Mouse (Mus musculus) ovary, postnatal 14 days (tissue): ENCODE data around the gene Psmc6.

Experiments
- DNase-seq: peaks from one replicate; pipeline ENCODE4 v3.0.0; 2022; ENCODE audit warnings: low spot score

Gene Psmc6

DNA sequence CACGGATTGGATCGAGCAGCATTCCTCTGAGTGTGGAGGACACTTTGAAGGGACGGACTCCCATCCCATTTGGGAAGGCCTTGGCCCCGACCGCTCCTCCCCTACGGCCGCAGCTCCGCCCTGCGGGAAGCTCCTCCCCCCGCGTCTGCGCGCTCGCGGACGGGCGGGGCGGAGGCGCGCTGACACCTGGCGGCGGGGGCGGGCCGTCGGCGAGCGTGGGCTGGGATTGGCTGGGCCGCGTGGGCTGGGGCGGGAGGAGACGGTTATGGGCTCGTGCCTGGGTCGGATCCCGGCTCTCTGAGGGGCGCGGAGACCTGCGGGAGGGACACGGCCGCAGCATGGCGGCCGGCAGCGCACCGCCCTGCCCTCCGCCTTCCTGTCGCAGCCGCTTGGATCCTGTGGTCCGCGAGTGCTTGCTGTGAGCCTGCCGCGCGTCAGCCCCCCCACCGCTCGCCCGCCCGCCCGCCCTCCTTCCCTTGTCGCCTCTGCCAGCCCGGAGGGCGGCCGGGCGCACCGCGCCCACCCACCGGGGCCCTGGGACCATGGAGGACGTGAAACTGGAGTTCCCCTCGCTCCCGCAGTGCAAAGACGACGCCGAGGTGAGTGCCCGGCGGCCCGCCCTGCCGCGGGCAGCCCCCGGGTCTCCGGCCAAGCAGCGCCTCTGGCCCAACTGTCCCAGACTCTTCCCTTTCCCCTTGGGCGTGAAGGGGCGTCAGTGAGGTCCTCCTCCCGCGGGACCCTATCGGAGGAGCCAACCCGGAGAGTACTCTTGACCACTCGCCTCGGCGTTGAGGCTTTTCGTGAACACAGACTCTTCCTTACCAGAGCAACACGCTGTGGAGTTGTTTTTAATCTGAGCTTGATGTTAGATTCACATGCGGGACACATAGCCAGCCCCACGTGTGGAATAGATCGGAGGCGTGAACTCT is 21.6 kb downstream of the Psmc6 start, which contains the start of gene Styx:
Styx (plus strand) TSS at position 163 of the 929 bp plus-strand sequence.
- DNase-seq, result peak; percentile 95

DNA sequence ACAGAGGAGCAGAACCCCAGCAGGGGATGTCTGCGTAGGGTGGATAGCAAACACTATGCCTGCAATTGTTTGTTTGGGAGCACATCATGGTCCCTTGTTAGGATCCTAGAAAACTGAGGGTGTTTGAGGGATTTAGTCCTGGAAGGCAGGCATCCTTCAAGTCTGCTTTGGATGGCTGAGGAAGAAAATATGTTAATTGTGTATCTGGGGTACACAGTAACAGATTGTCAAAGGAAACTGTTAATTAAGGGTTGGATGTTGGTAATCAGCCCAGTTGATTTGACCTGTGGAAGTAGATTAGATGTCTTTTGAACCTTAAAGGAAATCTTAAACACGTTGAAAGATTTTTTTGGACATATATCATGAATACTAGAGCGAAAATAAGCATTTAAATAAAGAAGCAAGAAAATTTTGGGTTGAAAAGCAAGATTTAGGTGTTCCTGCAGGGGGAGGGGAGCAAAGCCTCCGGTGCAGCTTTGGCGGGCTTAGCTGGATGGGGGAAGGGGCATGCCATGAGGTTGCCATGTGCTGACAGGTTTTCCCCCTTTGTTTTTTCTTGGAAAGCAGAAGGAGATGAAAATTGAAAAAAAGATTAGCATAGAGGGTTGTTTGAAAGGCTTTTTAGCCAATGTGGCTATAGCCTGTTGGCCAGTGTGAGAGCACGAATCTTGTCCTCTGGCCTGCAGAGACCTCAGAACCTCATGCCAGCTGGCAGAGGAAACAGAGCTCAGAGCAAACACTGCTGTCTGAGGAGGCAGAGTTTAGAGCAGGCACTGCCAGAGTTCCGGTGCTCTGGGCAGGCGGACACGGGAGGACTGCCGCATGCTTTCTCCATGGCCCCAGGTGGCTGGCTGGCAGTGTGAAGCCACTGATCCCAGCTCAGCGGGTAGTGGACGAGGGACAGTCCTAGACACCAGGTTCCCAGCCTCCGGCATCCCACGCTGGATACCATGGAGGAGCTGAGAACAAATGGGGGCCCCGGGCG is 34.9 kb downstream of the Psmc6 start:
- no peak for DNase-seq

- DNase-seq, result no peak
Measured at GRCm38 (mm10) chr14:45365196-45365587, 35.6 kb downstream of the Psmc6 start.

- DNase-seq, result no peak
Measured at GRCm38 (mm10) chr14:45378771-45379170, 49.2 kb downstream of the Psmc6 start.

DNA sequence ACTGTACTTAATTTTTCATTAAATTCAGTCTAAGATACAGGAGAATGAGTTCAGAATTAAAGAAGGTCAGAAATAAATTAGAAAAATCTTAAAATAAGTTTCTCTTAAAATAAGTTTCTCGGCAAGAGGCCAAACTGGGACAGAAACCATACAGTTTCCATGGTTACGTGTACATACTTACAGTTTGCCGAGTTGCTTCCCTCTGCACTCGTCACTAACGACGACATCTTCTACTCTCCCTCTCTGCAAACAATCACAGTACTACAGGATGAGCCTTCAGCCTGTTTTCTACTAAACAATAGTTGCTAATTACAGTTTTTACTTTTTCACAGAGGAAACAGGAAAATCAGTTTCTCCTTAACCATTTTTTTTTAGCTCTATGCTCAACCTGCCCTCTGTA is 51.2 kb downstream of the Psmc6 start:
- DNase-seq, result no peak

DNA sequence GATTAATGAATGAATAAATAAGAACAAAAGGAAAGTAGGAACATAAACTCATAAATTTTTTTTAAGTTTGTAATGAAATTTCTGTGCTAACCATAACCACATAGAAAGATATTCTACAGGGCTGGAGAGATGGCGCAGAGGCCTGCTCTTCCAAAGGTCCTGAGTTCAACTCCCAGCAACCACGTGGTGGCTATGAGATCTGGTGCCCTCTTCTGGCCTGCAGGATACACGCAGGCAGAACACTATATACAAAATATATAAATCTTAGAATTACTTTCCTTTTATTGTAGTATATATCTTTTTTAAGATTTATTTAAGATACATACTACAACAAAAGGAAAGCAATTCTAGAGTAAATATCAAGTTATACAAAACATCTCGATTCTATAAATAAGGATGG is 53.3 kb downstream of the Psmc6 start:
- no peak for DNase-seq

GRCm38 (mm10) chr14:45385596-45385995 is 56.0 kb downstream of the Psmc6 start:
- no peak for DNase-seq

- no peak for DNase-seq
Measured at GRCm38 (mm10) chr14:45387480-45387879, 57.9 kb downstream of the Psmc6 start.

GRCm38 (mm10) chr14:45388345-45389181 is 59.0 kb downstream of the Psmc6 start:
- peak; percentile 85 for DNase-seq

DNA sequence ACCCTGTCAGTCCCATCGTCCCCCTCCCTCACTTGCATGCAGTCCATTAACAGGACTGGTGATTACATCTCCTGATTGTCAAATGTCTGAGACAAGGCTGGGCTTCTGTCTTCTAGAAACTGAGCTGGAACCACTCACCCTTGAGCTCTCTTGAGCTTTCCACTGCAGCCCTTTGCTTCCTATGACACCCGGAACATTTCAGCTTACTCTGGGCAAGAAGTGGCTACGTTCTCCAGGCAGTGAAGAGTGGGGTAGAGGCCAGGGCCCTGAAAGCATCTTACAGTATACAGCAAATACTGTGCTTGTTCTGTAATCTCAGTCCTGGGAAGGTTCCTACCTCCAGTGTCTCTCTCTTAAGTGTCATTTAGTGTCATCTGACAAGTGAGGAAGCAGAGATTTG is 59.6 kb downstream of the Psmc6 start:
- DNase-seq, result no peak
